Mouse (Mus musculus): ENCODE measurements around the gene Otulin.

Gene Otulin

DNA sequence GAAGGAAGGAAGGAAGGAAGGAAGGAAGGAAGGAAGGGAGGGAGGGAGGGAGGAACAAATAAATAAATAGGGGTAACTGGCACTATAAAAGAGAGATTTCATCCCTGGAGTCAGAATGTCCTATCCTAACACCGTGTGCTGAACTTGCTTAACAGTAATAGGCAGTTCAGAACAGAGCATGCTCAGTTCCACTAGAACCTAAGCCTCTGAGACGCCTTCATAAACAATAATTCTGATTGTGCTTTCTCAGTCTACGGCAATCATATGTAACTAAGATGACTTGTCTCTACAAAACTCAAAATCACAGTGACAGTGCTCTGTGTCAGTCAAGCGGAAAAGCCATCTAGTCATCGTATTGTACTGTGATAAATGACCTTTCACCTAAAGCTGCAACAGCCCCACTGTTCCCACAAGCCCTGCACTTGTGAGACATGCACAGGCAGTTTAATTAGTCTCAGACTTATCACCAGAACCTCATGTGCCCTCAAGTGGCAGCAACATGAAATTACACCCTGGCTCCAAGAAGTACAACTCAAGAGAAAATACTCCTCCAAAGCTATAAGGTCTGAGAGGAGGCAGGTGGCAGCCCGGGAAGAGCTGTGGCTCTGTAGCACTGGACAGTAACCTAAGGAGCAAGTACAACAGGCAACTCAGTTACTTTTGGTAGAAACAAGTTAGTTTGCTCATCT lies 17.8 kb downstream of the Otulin start:
- DNase-seq, result peak; percentile 73

DNA sequence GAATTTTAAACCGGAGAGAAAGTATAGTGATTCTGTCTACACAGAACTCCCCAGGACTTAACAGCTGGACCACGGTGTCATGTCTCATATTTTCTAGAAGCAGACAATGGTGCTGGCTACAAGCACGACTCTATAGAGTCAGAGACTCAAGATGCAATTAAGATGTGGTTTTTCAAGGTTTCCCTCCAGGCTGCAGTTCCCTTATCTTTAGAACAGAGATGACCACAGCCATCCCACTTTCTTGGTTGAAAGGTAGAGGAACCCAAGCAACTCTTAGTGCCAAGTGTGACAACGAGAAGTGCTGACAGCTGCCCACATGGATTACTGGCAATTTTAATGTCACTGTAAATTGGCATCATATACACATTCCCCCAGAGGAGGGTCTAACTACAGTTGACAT lies 20.9 kb downstream of the Otulin start:
- DNase-seq, result no peak

DNA sequence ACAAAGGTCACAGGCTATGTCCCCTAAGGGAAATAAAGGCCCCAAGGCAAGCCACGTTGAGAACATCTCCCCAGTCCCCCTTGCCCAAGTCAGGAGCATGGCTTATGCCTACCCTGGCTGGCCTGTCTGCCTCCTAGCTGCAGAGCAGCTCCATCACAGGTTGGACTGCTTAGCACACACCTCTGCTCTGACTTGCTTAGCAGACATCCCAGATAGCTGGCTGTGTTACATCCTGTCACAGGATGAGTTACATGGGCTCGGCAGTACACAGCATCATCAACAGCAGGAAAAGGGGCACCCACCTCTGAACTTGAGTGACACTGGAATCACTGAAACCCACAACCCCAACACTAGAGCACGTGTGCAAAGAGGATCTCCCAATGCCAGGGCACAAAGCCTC lies 25.2 kb downstream of the Otulin start:
- DNase-seq, result no peak

DNA sequence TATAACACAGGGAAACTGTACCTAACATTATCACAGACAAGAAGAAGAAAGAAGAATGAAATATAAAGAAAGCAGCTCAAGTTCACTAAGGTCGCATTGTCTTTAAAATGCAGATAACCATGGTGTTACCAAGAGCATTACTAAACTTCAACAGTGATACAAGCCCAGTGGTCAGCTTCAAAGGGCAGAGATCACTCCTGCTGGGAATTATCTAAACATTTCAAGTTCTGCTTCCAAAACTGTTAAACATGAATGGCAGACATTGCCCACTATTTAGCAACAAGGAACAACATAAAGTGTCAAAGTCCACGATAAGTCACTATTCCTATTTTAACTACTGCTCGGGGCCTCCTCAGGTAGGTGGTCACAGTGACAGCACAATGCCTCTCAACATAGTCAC lies 25.9 kb downstream of the Otulin start:
- DNase-seq, result no peak

DNA sequence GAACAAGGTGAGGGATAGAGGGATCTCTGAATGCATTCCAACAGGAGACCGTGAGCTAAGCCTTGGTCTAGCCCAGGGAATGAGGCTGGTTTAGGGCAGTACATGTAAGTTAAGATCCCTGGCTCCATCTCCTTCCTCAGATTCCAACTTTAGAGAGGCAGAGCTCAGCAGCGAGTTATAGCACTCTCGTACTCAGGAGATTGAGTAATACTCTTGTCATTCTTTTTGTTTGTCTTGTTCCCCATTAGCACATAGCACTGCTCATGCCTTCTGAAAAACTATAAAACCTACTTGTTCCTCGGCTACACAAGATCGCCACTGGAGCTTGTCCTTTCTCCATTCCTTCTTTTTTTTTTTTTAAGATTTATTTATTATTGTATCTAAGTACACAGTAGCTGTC lies 30.0 kb downstream of the Otulin start:
- no peak for DNase-seq

DNA sequence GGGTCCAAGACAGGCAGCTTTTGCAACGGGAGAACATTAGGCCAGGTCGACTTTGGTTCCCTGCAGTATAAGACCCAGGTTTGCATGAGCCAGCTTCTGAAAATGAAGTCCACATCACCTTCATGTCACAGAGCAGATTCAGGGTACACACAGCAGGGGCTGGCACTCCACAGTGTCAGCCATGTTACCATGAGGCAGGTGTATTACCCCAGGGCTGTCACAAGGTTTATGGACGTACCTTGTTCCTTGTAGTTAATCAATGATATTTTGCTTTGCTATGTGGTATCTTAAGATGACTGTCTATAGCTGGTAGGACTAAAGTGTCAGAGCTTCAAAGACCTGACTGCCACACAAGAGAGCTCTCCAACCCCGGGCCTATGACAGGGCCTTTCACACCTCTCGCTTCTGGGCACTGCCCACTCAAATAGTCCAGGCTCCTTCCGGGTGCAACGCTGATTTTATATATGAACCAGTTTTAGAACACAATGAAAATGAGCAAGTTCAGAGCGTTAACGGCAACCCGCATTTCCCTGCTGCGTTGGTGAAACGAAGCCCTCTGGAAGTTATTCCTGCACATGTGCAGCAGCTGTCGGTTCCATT lies 31.6 kb downstream of the Otulin start:
- DNase-seq, result no peak

DNA sequence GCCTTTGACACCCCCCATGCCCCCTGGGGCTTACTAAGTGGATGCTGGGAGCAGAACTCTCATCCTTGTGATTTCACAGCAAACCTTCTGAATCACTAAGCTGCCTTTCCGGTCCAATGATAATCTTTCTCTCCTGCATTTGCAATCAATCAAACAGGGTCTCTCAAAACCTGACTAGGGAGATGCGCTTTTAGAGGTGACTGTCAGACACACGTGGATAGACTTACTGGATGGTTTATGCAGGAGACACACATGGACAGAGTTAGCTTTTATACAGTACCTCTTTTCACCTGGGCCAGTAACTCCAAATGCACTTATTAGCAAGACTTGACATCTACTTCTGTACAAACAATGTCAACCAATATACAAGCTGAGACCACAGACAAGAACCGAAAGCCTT lies 33.0 kb downstream of the Otulin start:
- DNase-seq, result no peak

DNA sequence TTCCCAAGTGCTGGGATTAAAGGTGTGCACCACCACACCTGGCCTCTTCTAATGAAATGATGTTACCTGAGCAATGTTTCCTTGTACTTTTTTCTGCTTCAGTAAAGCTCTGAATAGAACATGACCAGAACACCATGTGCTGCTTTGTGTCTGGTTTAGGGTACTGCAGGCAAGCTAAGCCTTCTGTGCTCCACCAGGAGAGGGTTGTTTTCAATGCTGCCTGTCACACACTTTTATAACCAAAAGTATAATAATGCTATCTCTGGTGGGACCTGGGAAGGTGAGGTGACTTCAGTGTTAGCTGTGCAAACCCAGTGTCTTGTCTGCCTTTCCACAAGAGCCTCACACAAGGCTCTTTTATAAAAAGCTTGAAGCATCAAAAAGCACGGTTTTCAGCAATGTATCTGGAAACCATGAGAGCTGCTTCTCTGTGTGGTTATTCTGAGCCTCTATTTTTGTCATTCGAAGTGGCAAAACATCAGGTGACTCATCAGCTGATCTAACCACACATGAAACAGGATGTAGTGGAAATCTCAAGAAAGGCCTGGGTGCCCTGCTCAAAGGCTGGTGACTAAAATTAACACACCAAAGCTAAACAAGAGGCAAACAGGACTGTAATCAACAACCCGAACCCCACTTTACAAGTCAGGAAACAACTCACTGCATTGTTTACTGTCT lies 33.9 kb downstream of the Otulin start:
- no peak for DNase-seq

DNA sequence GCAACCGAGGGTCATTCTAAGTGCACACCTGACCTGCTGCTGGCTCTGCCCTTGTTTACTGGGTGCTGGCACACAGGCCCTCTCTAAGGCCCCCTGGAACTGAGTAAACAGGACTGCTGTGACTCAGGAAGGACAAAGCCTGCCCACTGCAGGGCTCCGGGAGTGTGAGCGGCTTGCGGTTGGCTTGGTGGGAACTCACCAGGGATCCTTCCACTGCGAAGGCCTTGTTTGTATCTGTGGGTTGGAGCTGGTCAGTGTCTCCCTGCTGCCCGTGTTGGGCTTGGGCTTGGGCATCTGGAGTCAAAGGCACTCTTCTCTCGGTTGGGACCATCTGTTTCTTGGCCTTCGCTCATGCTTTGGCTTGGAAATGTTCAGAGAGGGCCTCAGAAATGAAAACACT lies 34.9 kb downstream of the Otulin start:
- no peak for DNase-seq

DNA sequence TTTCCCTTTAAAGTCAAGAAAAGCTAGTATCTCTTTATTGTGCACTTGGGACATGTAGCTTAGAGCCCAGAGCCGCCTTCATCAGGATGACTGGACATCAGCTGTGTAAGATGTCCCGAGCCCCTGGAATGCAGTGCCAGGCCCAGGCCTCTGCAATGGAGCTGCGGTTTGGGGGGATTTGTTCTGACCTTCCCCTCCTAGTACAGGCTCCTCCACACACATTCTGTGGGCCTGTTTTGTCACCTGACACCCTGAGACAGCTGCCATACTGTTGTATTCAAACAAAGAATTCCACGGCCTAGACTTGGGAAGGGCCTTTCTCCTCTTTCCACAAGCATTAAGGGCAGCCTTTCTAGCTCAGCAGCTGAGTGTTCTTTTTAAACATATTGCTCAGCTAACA lies 35.5 kb downstream of the Otulin start:
- DNase-seq, result no peak

DNA sequence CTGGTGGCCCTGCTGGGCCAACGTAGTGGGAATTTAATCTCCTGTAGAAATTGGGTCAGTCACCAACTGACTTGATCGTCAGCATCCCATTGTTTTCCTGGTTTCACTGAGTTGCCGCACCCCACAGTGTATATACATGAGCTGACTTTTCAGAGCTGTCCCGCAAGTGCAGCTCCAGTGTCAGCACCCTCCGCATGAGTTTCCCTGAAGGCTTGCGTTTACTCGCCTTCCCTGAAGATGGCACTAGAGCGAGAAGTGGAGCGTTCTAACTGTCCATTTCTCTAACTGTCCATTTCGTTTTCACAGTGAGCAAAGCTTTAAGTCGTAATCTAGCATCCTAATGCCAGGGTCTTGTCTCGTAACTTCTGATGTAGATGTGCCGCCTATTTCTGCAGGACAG lies 36.8 kb downstream of the Otulin start:
- peak; percentile 49 for DNase-seq

DNA sequence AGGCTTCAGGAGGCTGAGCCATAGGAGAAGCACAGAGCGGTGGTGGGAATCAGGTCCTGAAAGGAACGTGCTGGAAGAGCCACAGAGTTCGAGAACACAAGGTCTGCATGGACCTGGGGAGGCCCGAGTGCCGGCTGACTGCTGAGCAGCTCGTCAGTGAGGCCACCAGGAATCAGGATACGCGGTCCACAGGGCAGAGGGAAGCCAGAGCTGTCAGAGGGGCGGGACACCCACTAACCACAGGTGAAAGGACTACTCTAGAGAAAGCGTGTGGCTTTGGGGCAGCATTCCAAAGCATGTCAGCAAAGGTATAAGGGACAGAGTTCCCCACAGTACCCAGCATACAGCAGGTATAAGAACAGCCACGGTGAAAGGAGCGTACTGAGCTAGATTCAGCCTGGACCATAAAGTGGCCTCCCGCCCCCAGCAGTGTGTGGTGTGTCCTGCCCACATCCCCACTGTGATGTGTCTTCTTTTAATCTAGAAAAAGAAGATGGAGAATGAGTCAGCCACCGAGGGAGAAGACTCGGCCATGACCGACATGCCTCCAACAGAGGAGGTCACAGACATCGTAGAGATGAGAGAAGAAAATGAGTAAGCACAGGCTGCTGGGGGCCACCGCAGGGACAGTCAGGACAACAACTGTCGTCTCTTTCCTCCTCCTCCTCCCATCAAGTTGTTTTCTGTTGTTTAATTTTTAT lies 37.7 kb downstream of the Otulin start:
- no peak for DNase-seq

DNA sequence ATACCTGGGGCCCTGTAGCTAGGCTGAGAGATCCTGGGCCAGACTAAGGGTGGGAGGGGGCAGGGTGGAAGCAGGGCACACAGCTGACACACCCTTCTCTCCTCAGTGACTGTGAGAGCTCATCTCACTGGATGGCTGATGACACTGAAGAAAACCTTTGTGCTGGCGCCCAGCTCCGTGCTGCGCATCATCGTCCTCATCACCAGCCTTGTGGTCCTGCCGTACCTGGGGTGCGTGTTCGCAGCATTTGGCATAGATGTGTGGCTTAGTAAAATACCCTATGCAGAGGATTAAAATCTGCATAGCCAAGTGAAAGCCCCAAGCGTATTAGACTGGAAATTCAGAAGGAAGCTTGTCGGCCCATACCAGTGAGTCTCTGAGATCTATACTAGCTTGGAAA lies 39.7 kb downstream of the Otulin start:
- DNase-seq, result no peak

DNA sequence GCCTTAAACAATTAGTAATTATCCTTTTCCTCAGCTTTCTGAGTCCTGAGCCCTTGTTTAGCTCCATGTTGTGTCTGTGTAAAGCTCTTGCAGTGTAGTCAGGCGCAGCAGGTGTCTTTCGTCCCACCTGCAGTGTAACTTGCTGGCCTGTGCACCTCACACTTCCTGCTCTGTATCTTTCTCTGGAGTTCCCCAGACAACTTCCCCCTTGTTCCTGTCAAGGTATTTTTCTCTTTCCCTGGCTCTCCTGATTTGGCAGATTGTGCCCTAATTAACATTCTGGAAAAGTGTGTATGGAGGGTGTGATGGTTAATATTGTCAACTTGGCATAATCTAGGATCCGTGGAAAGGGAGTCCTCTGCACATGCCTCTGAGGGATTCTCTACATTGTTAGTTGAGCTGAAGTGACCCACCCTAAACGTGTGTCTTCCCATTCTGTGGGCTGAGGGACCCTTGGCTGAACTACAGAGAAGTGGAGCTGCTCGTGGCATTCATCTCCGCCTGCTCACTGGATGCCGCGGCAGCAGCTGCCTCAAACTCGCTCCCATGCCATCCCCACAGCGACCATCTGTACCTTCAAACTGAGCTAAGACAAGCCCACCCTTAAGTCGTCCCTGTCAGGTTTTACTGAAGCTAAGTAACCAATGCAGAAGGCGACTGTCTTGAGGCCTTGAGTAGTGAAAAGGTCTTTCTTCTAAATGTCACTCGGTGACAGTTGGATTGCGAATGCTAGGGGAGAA lies 42.2 kb downstream of the Otulin start:
- no peak for DNase-seq

DNA sequence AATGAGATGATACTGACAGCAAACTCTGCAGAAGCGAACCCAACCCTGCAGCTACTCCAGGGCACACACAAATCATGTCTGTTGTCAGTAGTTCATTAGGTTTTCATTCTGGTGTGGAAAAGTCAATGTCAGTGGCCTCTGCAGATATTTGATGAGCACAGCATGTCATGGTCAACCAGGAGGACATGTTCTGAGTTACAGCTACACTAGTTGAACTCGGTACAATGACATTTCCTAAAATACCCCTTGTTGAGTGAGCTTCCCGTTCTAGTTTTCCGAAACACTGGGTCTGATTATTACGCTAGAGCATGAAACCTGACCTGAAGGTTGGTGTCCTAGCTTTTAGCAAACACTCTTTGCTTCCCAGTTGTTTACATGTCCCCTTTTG lies 44.4 kb downstream of the Otulin start:
- no peak for DNase-seq

DNA sequence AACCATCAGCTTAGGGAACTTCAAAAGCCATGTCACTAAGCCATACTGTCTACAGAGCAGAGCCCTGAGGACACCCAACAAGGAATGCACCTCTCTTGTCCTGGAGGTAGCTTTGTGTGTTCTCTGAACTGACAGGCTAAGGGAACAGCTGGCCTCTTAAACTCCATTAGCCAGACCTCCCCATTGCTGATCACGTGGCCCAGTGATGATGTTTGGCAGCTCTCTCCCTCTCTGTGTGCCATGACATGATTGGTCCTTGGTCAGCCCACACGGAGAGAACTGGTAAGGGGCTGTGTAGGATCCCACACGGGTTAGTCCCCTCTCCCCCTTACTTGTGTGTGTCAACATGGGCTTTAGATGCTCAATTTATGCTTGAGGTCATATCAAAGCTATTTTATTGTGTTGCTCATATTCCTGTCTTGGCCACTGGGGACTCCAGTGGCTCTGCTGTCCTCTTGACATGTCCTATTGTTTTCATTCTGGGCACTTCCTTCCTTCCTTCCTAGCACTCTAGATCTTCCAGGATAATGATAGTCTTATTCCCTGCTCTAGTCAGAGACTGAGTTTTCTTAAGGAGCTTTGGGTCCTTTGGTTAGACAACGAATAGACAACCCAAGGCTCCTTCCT lies 44.9 kb downstream of the Otulin start:
- DNase-seq, result no peak

DNA sequence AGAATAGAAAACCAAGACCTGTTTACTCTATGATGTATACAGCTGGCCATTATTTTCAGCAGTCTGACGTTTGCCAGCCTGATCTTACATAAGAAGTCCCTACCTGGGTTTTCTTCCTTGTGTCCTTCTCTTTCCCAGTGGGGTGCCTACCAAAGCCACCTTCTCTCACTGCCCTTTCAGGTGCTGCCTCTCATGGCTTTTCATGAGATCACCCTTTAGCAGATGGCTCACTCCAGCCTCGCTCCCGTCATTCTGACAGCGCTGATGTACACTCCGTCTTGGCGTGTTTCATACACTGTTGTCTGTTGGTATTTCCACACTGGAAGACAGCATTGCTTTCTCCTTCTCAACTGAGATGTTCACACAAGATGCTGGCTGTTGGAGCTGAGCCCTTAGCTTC lies 46.9 kb downstream of the Otulin start:
- no peak for DNase-seq

DNA sequence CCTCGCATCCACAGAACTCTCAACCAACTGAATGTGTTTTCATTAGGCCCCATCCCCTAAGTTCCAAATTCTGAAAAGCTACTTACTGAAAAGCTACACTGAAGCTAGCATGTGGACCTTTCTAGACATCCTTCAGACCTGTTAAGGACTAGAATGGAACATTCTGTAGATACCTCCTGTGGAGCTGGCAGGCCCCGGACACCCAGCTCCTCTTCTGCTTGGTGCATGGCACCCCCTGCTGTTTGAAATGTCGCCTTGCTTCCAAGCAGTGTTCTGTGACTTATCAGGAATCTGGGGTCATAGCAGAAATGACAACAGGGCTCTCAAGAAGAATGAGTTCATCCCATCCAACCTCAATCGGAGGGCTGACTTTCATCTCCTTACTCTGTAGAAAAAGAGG lies 47.5 kb downstream of the Otulin start:
- no peak for DNase-seq

DNA sequence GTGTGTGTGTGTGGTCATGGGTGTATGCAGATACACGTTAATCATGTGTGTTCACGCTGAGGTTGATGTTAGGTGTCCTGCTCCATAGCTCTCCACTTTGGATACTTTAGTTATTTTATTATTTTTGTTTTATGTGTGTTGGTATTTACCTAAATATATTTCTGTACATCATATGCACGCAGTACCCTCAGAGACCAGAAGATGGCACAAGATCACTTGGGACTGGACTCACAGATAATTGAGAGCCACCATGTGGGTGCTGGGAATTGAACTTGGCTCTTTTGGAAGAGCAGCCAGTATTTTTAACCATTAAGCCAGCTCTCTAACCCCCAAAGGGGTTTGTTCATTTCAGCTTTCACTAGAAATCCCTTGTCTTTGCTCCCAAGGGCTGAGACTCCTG lies 48.1 kb downstream of the Otulin start:
- DNase-seq, result no peak

DNA sequence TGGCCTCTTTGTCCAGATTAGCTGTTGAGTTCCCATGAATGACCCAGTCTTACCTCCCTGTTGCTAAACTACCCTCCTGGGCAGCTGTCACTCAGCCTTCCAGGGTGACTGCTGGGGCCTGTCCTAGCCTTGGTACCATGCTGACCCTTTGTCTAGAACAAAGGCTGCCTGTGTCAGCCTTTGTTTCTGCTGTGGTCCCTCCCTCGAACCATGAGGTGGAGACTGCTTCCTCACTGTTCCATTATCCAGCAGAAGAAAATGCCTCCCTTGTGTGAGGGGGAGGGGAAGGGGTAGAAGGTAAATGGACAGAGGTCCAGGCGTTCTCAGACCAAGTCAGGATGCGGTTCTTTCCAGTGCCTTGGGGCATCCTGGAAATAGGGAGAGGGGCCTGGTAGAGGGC lies 48.9 kb downstream of the Otulin start:
- no peak for DNase-seq

DNA sequence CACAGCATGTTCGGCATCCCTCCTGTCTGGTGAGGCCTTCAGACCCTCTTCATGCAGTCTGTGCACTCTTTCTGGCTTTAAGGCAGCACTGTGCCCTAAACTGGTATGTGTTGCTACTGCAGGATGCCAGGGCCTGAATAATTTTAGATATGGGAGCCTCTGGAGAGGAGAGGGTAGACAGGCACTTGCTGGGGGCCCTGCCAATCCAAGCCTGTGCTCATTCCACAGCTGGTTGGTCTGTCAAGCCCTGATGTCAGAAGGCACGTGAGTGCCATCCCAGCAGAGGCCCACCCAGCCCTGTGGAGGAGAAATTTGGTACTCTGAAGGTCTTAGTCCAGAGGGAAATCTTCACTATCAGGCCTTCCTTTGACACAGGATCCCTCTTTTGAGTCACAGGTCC lies 49.7 kb downstream of the Otulin start:
- no peak for DNase-seq

DNA sequence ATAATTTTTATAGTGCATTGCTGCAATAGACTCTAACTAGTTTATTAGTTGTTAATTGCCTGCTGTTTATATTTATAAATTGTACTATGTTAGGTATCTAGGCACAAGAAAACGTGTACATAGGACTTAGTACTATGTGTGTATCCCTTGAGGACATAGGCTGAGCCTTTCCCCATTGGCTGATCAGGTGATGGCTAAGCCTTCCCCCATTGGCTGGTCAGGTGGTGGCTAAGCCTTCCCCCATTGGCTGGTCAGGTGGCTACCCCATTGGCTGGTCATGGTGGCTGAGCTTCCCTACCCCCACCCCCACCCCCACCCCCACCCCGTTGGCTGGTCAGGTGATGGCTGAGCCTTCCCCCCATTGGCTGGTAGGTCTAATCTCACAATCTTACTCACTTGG lies 50.6 kb downstream of the Otulin start:
- no peak for DNase-seq

DNA sequence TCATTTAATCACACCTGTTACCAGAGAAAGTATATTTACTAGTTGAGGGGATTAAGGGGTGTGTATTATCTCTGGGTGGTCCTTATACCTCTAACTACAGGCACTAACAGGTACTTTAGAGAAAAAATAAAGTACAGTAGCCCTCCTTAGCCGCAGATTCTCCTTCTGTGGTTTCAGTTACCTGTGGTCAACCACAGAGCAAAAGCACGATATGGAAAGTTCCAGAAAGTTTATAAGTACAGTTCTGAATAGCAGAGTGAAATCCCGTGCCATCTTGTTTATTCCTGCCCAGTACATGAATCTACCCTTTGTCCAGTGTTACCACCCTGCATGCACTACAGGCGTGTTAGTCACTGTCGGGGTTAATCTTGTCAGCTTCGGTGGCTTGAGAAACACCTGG lies 51.6 kb downstream of the Otulin start:
- no peak for DNase-seq

All from cerebellum, adult 8-10 months (tissue).